Mouse (Mus musculus) hindbrain, embryonic 10.5 days (tissue): ENCODE measurements around the gene Traf4. TPM values are rescaled to one million over a fixed set of nuclear protein-coding genes. Genes with fewer than 3 reads are reported as not detected.

Source experiments
- DNase-seq: peaks from one replicate; pipeline ENCODE4 v3.0.0-alpha.2; 2017; ENCODE audit warnings: low spot score
- H3K27ac ChIP-seq: fragments of 300-500 bp; sonication (generic); 2 replicates; pipeline ENCODE4 v1.5.1; 2016; ENCODE audit warnings: mild to moderate bottlenecking, moderate library complexity
- H3K27me3 ChIP-seq: fragments of 300-500 bp; sonication (generic); 2 replicates; pipeline ENCODE4 v1.6.1; 2016; ENCODE audit warnings: mild to moderate bottlenecking; ENCODE audit not compliant: poor library complexity, insufficient read depth, severe bottlenecking
- H3K36me3 ChIP-seq: fragments of 300-500 bp; sonication (generic); 2 replicates; pipeline ENCODE4 v1.6.1; 2016; ENCODE audit warnings: mild to moderate bottlenecking, moderate library complexity
- H3K4me1 ChIP-seq: fragments of 300-500 bp; sonication (generic); replicated peaks from 2 replicates; pipeline ENCODE4 v1.6.1; 2016; ENCODE audit warnings: mild to moderate bottlenecking
- H3K4me3 ChIP-seq: fragments of 300-500 bp; sonication (generic); 2 replicates; pipeline ENCODE4 v1.5.1; 2016; ENCODE audit warnings: mild to moderate bottlenecking, moderate library complexity
- H3K9me3 ChIP-seq: fragments of 300-500 bp; sonication (generic); 2 replicates; pipeline ENCODE4 v1.6.1; 2016; ENCODE audit warnings: mild to moderate bottlenecking, moderate library complexity
- WGBS: fragments of 180-500 bp; shearing (Covaris S2); methylation state at CpG from one replicate; pipeline ENCODE4 v1.1.7; 2016; 5-methylcytosine and 5-hydroxymethylcytosine counted together
- polyA plus RNA-seq: library from polyadenylated mRNA; unstranded; fragments of >200 nt; fragmentation: Nextera tagmentation; extraction: Ambion mirVana; gene quantifications from 2 replicates; pipeline ENCODE4 v1.2.1, GENCODE M21; 2016

The Traf4 gene
- polyA plus RNA-seq, 1 experiment from 2014 or later = 163 TPM

GRCm38 (mm10) chr11:78170306-78170705, 4.9 kb upstream of the Traf4 start:
- WGBS = 90% methylated on average over 15 of the region's 15 CpGs
- DNase-seq = no peak

GRCm38 (mm10) chr11:78168541-78169468, 3.4 kb upstream of the Traf4 start:
- peaks cover 23% of the 10 kb centered on the region for H3K4me1 ChIP-seq
- WGBS = 58% methylated on average over 19 of the region's 19 CpGs
- 0 out of 2 replicates have a peak overlapping the region, but pooled peaks have one; percentile 9 for H3K4me3 ChIP-seq
- H3K27ac ChIP-seq = no peak overlapping the region
- peaks cover 14% of the 10 kb centered on the region for H3K27me3 ChIP-seq
- H3K9me3 ChIP-seq = no peaks in the 10 kb centered on the region
- DNase-seq = no peak
- H3K36me3 ChIP-seq = peaks cover 9% of the 10 kb centered on the region

More at GRCm38 (mm10) chr11:78170306-78170705, 4.9 kb upstream of the Traf4 start:
- no peak overlapping the region for H3K27ac ChIP-seq
- peaks cover 9% of the 10 kb centered on the region for H3K36me3 ChIP-seq
- peaks cover 18% of the 10 kb centered on the region for H3K4me1 ChIP-seq
- no peak overlapping the region for H3K4me3 ChIP-seq
- H3K27me3 ChIP-seq = peaks cover 14% of the 10 kb centered on the region
- no peaks in the 10 kb centered on the region for H3K9me3 ChIP-seq

- H3K27me3 ChIP-seq = peaks cover 14% of the 10 kb centered on the region
- H3K4me1 ChIP-seq = peaks cover 37% of the 10 kb centered on the region
- 87% methylated on average over 14 of the region's 14 CpGs for WGBS
- H3K9me3 ChIP-seq = no peaks in the 10 kb centered on the region
- H3K36me3 ChIP-seq = peaks cover 22% of the 10 kb centered on the region
- no peak for DNase-seq
- 0 out of 2 replicates have a peak overlapping the region, but pooled peaks have one; percentile 25 for H3K27ac ChIP-seq
- no peak overlapping the region for H3K4me3 ChIP-seq
Measured at GRCm38 (mm10) chr11:78167257-78167959, 2.0 kb upstream of the Traf4 start.

- peaks cover 43% of the 10 kb centered on the region for H3K4me1 ChIP-seq
- H3K36me3 ChIP-seq = peaks cover 29% of the 10 kb centered on the region
- no peak overlapping the region for H3K4me3 ChIP-seq
- no peak overlapping the region for H3K27ac ChIP-seq
- peaks cover 14% of the 10 kb centered on the region for H3K27me3 ChIP-seq
- WGBS = 69% methylated on average over 6 of the region's 6 CpGs
- DNase-seq = no peak
- H3K9me3 ChIP-seq = no peaks in the 10 kb centered on the region
Measured at GRCm38 (mm10) chr11:78166640-78167039, 1.3 kb upstream of the Traf4 start.

GRCm38 (mm10) chr11:78166161-78166560, 772 bp upstream of the Traf4 start:
- DNase-seq = no peak
- Histone ChIP-seq H3K4me1 (peaks cover 46% of the 10 kb centered on the region), H3K4me3 (peak overlapping the region; percentile 100), H3K36me3 (peaks cover 32% of the 10 kb centered on the region), H3K27ac (peak overlapping the region; percentile 100), H3K27me3 (peaks cover 14% of the 10 kb centered on the region), H3K9me3 (no peaks in the 10 kb centered on the region)
- WGBS = 53% methylated on average over 4 of the region's 4 CpGs

- H3K9me3 ChIP-seq = no peaks in the 10 kb centered on the region
- peaks cover 32% of the 10 kb centered on the region for H3K36me3 ChIP-seq
- H3K4me1 ChIP-seq = peaks cover 50% of the 10 kb centered on the region
- DNase-seq = no peak
- peak overlapping the region; percentile 100 for H3K27ac ChIP-seq
- peak overlapping the region; percentile 100 for H3K4me3 ChIP-seq
- WGBS = 3% methylated on average over 16 of the region's 16 CpGs
- peaks cover 14% of the 10 kb centered on the region for H3K27me3 ChIP-seq
Measured at GRCm38 (mm10) chr11:78165761-78166109, 346 bp upstream of the Traf4 start.

- no peak for DNase-seq
- H3K27ac ChIP-seq = peak overlapping the region; percentile 100
- peak overlapping the region; percentile 100 for H3K4me3 ChIP-seq
- peaks cover 41% of the 10 kb centered on the region for H3K36me3 ChIP-seq
- under 1% methylated on average over 14 of the region's 14 CpGs for WGBS
- H3K9me3 ChIP-seq = no peaks in the 10 kb centered on the region
- H3K27me3 ChIP-seq = peaks cover 14% of the 10 kb centered on the region
- H3K4me1 ChIP-seq = peaks cover 54% of the 10 kb centered on the region
Measured at GRCm38 (mm10) chr11:78164604-78164923, 825 bp downstream of the Traf4 start.

GRCm38 (mm10) chr11:78163681-78164603, 1.4 kb downstream of the Traf4 start:
- peak; percentile 88 for DNase-seq
- Histone ChIP-seq H3K36me3 (peaks cover 47% of the 10 kb centered on the region), H3K4me3 (peak overlapping the region; percentile 100), H3K27ac (peak overlapping the region; percentile 100), H3K9me3 (no peaks in the 10 kb centered on the region), H3K4me1 (peaks cover 55% of the 10 kb centered on the region), H3K27me3 (peaks cover 14% of the 10 kb centered on the region)
- under 1% methylated on average over 22 of the region's 22 CpGs for WGBS

GRCm38 (mm10) chr11:78163045-78163444, 2.3 kb downstream of the Traf4 start:
- DNase-seq = no peak
- Histone ChIP-seq H3K27ac (peak overlapping the region; percentile 100), H3K27me3 (peaks cover 14% of the 10 kb centered on the region), H3K4me1 (peaks cover 54% of the 10 kb centered on the region), H3K4me3 (peak overlapping the region; percentile 100), H3K36me3 (peaks cover 56% of the 10 kb centered on the region), H3K9me3 (no peaks in the 10 kb centered on the region)
- WGBS = 75% methylated on average over 2 of the region's 2 CpGs

- Histone ChIP-seq H3K4me3 (peak overlapping the region; percentile 100), H3K27ac (peak overlapping the region; percentile 100), H3K27me3 (peaks cover 9% of the 10 kb centered on the region), H3K36me3 (peaks cover 61% of the 10 kb centered on the region), H3K4me1 (peaks cover 58% of the 10 kb centered on the region), H3K9me3 (no peaks in the 10 kb centered on the region)
- 69% methylated on average over 6 of the region's 6 CpGs for WGBS
- no peak for DNase-seq
Measured at GRCm38 (mm10) chr11:78162504-78162903, 2.9 kb downstream of the Traf4 start.

GRCm38 (mm10) chr11:78161968-78162367, 3.4 kb downstream of the Traf4 start:
- DNase-seq = no peak
- peaks cover 4% of the 10 kb centered on the region for H3K27me3 ChIP-seq
- H3K9me3 ChIP-seq = no peaks in the 10 kb centered on the region
- peaks cover 58% of the 10 kb centered on the region for H3K4me1 ChIP-seq
- H3K36me3 ChIP-seq = peaks cover 67% of the 10 kb centered on the region
- H3K4me3 ChIP-seq = peak overlapping the region; percentile 100; the same call in 1 of the 2 replicates
- peak overlapping the region; percentile 100 for H3K27ac ChIP-seq
- 72% methylated on average over 4 of the region's 4 CpGs for WGBS

GRCm38 (mm10) chr11:78161169-78161568, 4.2 kb downstream of the Traf4 start:
- Histone ChIP-seq H3K9me3 (no peaks in the 10 kb centered on the region), H3K36me3 (peaks cover 75% of the 10 kb centered on the region), H3K27ac (no peak overlapping the region), H3K4me1 (peaks cover 52% of the 10 kb centered on the region), H3K4me3 (peak overlapping the region; percentile 4; the same call in 1 of the 2 replicates), H3K27me3 (no peaks in the 10 kb centered on the region; the same call in 1 of the 2 replicates)
- no peak for DNase-seq
- 92% methylated on average over 14 of the region's 14 CpGs for WGBS
